Mouse (Mus musculus) midbrain, embryonic 12.5 days (tissue): ENCODE data around the gene Olfr55. TPM values are rescaled to one million over a fixed set of nuclear protein-coding genes. Genes with fewer than 3 reads are reported as not detected.
"Not testable (repeated sequence)": the region's sequence is repeated elsewhere in the genome, so short reads cannot be mapped to it uniquely, and the experiment has no call there.

Experiments used
- ATAC-seq: fragments of 200-750 bp; cut with Nextera tagmentation; 2 replicates; pipeline ENCODE4 v1.8.0; 2017; ENCODE audit warnings: low read depth, moderate TSS enrichment, moderate library complexity; ENCODE audit not compliant: low FRiP score
- H3K27ac ChIP-seq: fragments of 300-500 bp; sonication (generic); replicated peaks from 2 replicates; pipeline ENCODE4 v1.5.1; 2016; ENCODE audit warnings: mild to moderate bottlenecking
- H3K27me3 ChIP-seq: fragments of 300-500 bp; sonication (generic); 2 replicates; pipeline ENCODE4 v1.6.1; 2016; ENCODE audit warnings: mild to moderate bottlenecking
- H3K36me3 ChIP-seq: fragments of 300-500 bp; sonication (generic); 2 replicates; pipeline ENCODE4 v1.6.1; 2016
- H3K4me1 ChIP-seq: fragments of 300-500 bp; sonication (generic); 2 replicates; pipeline ENCODE4 v1.6.1; 2016
- H3K4me2 ChIP-seq: fragments of 300-500 bp; sonication (generic); replicated peaks from 2 replicates; pipeline ENCODE4 v1.6.1; 2016; ENCODE audit warnings: mild to moderate bottlenecking, moderate library complexity
- H3K4me3 ChIP-seq: fragments of 300-500 bp; sonication (generic); 2 replicates; pipeline ENCODE4 v1.5.1; 2016; ENCODE audit warnings: mild to moderate bottlenecking
- H3K9ac ChIP-seq: fragments of 300-500 bp; sonication (generic); replicated peaks from 2 replicates; pipeline ENCODE4 v1.6.1; 2016; ENCODE audit warnings: mild to moderate bottlenecking, moderate library complexity
- H3K9me3 ChIP-seq: fragments of 300-500 bp; sonication (generic); 2 replicates; pipeline ENCODE4 v1.6.1; 2016; ENCODE audit warnings: mild to moderate bottlenecking
- WGBS: fragments of 180-500 bp; shearing (Covaris S2); methylation state at CpG from one replicate; pipeline ENCODE4 v1.1.7; 2016; 5-methylcytosine and 5-hydroxymethylcytosine counted together
- polyA plus RNA-seq: library from polyadenylated mRNA; unstranded; fragments of >200 nt; fragmentation: Nextera tagmentation; extraction: Ambion mirVana; gene quantifications from 2 replicates; pipeline ENCODE4 v1.2.1, GENCODE M21; 2016

Gene Olfr55
- polyA plus RNA-seq, result not detected in 2 replicates

DNA sequence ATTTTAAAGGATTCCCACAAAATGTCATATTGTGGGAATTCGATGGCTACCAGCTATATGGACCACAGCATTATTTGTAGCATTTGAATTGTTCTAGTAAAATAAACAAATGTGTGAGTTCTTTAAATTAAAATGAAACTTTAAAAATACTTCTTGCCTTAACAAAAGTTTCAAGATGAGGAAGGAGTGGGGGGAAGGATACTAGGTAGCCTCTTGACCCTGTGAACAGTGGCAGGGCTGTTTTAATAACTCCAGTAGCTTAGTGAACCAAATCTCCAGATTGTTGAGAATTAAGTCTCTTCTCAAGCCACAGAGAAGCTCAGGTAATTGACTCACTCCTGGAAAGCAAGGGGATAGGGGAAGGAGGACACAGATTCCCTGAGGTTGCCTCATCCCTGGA is at the start of gene Olfr55:
TSS of gene Olfr55 (plus strand) at position 301 of the 400 bp plus-strand sequence.
- ATAC-seq, H3K36me3 ChIP-seq, H3K4me3 ChIP-seq, H3K27ac ChIP-seq, H3K9me3 ChIP-seq, H3K4me1 ChIP-seq, H3K4me2 ChIP-seq, H3K27me3 ChIP-seq, H3K9ac ChIP-seq: not testable (repeated sequence)
- WGBS, result 69% methylated on average over 1 of the region's 1 CpGs

- ATAC-seq, result no peak
- no peaks in the 10 kb centered on the region for H3K27me3 ChIP-seq
- H3K36me3 ChIP-seq, result no peaks in the 10 kb centered on the region
- H3K4me3 ChIP-seq, result no peak overlapping the region
- no peak overlapping the region for H3K4me2 ChIP-seq
- no peak overlapping the region for H3K9ac ChIP-seq
- no peaks in the 10 kb centered on the region for H3K4me1 ChIP-seq
- H3K9me3 ChIP-seq, result no peaks in the 10 kb centered on the region
- H3K27ac ChIP-seq, result no peak overlapping the region
These were observed 43.7 kb upstream of the Olfr55 start for GRCm38 (mm10) chr17:33124546-33124945.

- H3K27ac ChIP-seq, result no peak overlapping the region
- H3K4me2 ChIP-seq, result no peak overlapping the region
- H3K36me3 ChIP-seq, result no peaks in the 10 kb centered on the region
- ATAC-seq, result no peak
- no peak overlapping the region for H3K9ac ChIP-seq
- no peaks in the 10 kb centered on the region for H3K9me3 ChIP-seq
- H3K4me3 ChIP-seq, result no peak overlapping the region
- WGBS, result 65% methylated on average over 2 of the region's 2 CpGs
- no peaks in the 10 kb centered on the region for H3K4me1 ChIP-seq
- no peaks in the 10 kb centered on the region for H3K27me3 ChIP-seq
These were observed 42.0 kb upstream of the Olfr55 start for GRCm38 (mm10) chr17:33126257-33126656.

DNA sequence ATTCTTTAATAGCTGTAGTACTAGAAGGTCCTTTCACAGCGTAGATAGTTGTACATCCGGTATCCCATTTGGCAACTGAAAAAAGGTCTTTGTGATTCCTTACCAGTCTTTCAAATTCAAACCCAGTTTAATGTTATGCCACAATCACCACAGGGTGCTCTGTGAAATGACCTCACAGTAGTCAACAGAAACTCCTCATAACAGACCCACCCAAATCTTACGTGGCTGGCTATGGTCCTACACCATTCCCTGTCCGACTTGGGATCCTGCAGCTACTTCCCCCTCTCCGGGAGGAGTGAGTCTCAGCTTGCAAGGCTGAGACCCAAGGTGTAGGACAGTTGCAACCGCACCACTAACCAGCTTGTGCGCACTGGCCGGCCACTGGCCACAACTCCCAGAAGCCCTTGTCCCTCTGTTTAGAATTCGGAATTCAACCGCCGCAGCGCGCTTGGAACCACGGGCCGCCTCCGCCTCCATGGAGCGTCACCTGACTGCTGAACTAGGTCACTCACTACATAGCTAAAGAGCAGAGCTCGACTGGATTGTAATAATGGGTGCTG is 28.9 kb upstream of the Olfr55 start, which contains the start of gene Morc2b:
TSS of gene Morc2b (minus strand) at position 423 of the 560 bp plus-strand sequence.
- no peak within 1 kb of the TSS for H3K4me3 ChIP-seq
- no peaks in the 10 kb centered on the region for H3K27me3 ChIP-seq
- H3K27ac ChIP-seq, result no peak within 1 kb of the TSS
- no peaks in the 10 kb centered on the region for H3K4me1 ChIP-seq
- WGBS, result 78% methylated on average over 18 of the region's 18 CpGs
- ATAC-seq, result no peak
- peaks cover 13% of the 10 kb centered on the region; the same call in 1 of the 2 replicates for H3K9me3 ChIP-seq
- no peaks in the 10 kb centered on the region for H3K36me3 ChIP-seq
- no peak within 1 kb of the TSS for H3K4me2 ChIP-seq
- no peak within 1 kb of the TSS for H3K9ac ChIP-seq

GRCm38 (mm10) chr17:33191002-33191401 is 22.8 kb downstream of the Olfr55 start, which contains the start of gene Olfr239:
Gene Olfr239, plus strand, starts transcription at chr17:33191302.
- ATAC-seq, result not testable (repeated sequence)

DNA sequence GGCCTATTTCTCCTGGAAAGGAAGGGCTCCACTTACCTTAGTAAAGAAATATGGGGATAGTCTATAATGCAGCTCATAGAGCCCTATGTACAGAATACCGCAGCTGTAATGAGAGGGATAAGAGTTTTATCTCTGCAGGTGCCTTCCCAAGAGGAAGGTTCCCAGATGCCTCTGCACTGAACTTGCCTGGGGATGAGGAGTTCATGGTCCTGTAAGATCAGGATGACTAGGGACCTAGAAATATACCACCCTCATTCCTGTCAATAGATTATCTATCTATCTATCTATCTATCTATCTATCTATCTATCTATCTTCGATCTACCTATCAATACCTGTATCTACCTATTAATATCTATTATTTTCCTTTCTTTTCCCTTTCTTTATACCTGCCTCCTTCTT is 53.3 kb downstream of the Olfr55 start, which contains the start of gene Olfr1564:
TSS of gene Olfr1564 (minus strand) at position 101 of the 400 bp plus-strand sequence.
- WGBS, result 85% methylated on average over 2 of the region's 2 CpGs
- H3K36me3 ChIP-seq, result no peaks in the 10 kb centered on the region

More at GRCm38 (mm10) chr17:33191002-33191401, 22.8 kb downstream of the Olfr55 start, which contains the start of gene Olfr239:
- H3K27ac ChIP-seq, H3K4me2 ChIP-seq, H3K9ac ChIP-seq, H3K4me1 ChIP-seq, H3K4me3 ChIP-seq, H3K27me3 ChIP-seq, H3K36me3 ChIP-seq, H3K9me3 ChIP-seq: not testable (repeated sequence)
- no CpG with 5 or more reads among the region's 2 CpGs for WGBS

More for the DNA sequence above, 53.3 kb downstream of the Olfr55 start, which contains the start of gene Olfr1564:
- Histone ChIP-seq H3K4me2 (no peak within 1 kb of the TSS), H3K4me1 (no peaks in the 10 kb centered on the region), H3K9ac (no peak within 1 kb of the TSS), H3K4me3 (no peak within 1 kb of the TSS), H3K27ac (no peak within 1 kb of the TSS), H3K9me3 (peaks cover 11% of the 10 kb centered on the region; the same call in 1 of the 2 replicates), H3K27me3 (no peaks in the 10 kb centered on the region)
- ATAC-seq, result no peak

Other genes with a start within 250 kb of the Olfr55 start
- gene Cyp4f13, start 221.0 kb upstream of the Olfr55 start, polyA plus RNA-seq, result 5.5 and 5.9 TPM in 2 replicates
- 10.8 and 11.1 TPM in 2 replicates for gene Zfp472, start 202.6 kb upstream of the Olfr55 start, polyA plus RNA-seq
- gene Zfp952, start 175.3 kb upstream of the Olfr55 start, polyA plus RNA-seq, result 18.9 and 19.0 TPM in 2 replicates
- gene Zfp763, start 135.0 kb upstream of the Olfr55 start, polyA plus RNA-seq, result 22.8 and 24.7 TPM in 2 replicates
- gene 4921501E09Rik, start 100.4 kb upstream of the Olfr55 start, polyA plus RNA-seq, result not detected in 2 replicates
- gene Zfp563, start 79.1 kb upstream of the Olfr55 start, polyA plus RNA-seq, result 14.9 and 15.5 TPM in 2 replicates
- gene Morc2b, start 28.8 kb upstream of the Olfr55 start, polyA plus RNA-seq, result 0.18 and 0.29 TPM in 2 replicates
- not detected in 2 replicates for gene Olfr239, start 22.9 kb downstream of the Olfr55 start, polyA plus RNA-seq
- gene Olfr1564, start 53.2 kb downstream of the Olfr55 start, polyA plus RNA-seq, result not detected in 2 replicates
- 19.8 TPM in 2 replicates for gene Zfp955a, start 86.7 kb downstream of the Olfr55 start, polyA plus RNA-seq
- gene Olfr63, start 96.2 kb downstream of the Olfr55 start, polyA plus RNA-seq, result 0.03 and 0.04 TPM in 2 replicates
- gene Zfp955b, start 121.1 kb downstream of the Olfr55 start, polyA plus RNA-seq, result 13.5 and 13.8 TPM in 2 replicates
- 13.1 and 13.5 TPM in 2 replicates for gene Zfp81, start 190.4 kb downstream of the Olfr55 start, polyA plus RNA-seq
- 20.8 and 23.2 TPM in 2 replicates for gene Zfp101, start 226.2 kb downstream of the Olfr55 start, polyA plus RNA-seq